Mouse (Mus musculus) T-helper 2 cell (primary cell): ENCODE results near the gene Acadvl.

Source experiments
- in situ Hi-C: fragments of 300-600 bp; cut with MboI, MseI; formaldehyde crosslinking; loops from one replicate; pipeline ENCODE4 v1.15.1; 2025; ENCODE audit warnings: high pct_unique_total_duplicates

Gene Acadvl

GRCm38 (mm10) chr11:70027397-70027796, 12.2 kb upstream of the Acadvl start:
- in situ Hi-C loops = no loop called here

DNA sequence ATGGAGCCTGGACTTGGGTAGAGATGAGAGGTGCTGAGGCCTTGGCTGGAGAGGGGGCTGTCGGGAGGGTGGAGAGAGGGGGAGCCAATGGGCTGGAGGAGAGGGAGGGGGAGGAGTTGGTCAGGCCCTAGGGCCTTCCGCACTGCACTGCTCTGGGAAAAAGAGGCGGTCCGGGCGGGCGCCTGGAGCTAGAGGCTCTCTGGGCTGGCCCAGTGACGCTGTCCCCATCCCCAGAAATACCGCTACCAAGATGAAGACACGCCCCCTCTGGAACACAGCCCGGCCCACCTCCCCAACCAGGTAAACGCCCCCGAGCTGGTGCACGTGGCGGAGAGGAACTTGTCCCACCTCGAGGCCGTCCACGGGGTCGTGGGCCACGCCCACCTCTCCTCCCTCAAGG, 11.5 kb upstream of the Acadvl start:
- in situ Hi-C loops = no loop called here

- in situ Hi-C loops = loop anchor here (25.0 kb wide), 1 partner anchor 912 kb away; the partner anchor contains the start of genes 9130213A22Rik and Hes7
Measured at GRCm38 (mm10) chr11:70024151-70024514, 8.9 kb upstream of the Acadvl start.

- in situ Hi-C loops = loop anchor here (25.0 kb wide), 1 partner anchor 911 kb away; the partner anchor contains the start of genes 9130213A22Rik and Hes7
Measured at GRCm38 (mm10) chr11:70023481-70024150, 8.4 kb upstream of the Acadvl start.

DNA sequence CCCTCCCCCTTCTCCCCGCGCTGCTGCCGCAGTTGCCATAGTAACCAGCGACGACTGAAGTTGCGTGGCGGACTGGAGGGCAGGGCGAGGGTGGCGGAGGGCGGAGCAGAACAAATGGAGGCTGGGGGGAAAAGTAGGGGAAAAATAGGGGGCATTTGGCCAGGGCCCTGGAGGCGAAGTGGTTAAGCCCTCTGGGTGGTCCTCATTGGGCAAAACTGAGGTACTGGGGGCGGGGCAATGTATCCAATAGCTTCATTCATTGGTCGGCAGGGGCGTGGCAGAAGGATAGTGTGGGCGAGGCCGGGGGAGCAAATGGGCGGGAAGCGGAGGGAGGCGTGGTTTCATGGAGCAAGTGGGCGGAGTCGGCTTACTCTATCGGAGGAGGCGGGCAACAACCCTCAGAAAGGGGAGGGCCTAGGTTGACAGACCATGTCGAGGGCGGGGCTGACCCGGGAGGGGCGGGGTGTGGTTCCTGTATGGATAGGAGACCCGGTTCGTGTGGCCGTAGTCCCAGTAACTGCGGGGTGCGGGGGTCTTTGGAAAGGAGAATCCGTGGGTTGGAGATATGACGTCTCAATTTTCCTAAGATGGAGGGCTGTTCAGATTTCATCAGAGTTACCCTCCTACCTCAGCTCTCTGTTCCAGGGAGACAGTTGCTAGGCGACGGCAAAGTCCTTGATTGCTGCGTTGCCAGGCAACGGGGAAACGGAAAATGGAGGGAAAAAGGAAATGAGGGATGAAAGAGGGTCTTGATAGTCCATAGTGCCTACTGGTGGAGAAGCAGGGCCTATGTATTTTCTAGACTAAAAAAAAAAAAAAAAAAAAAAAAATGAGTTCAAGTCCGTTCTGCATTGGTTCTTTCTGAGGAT, 6.3 kb upstream of the Acadvl start:
- in situ Hi-C loops = loop anchor here (25.0 kb wide), 1 partner anchor 909 kb away; the partner anchor contains the start of genes 9130213A22Rik and Hes7

GRCm38 (mm10) chr11:70020731-70021263, 5.6 kb upstream of the Acadvl start:
- in situ Hi-C loops = loop anchor here (25.0 kb wide), 1 partner anchor 908 kb away; the partner anchor contains the start of genes 9130213A22Rik and Hes7

DNA sequence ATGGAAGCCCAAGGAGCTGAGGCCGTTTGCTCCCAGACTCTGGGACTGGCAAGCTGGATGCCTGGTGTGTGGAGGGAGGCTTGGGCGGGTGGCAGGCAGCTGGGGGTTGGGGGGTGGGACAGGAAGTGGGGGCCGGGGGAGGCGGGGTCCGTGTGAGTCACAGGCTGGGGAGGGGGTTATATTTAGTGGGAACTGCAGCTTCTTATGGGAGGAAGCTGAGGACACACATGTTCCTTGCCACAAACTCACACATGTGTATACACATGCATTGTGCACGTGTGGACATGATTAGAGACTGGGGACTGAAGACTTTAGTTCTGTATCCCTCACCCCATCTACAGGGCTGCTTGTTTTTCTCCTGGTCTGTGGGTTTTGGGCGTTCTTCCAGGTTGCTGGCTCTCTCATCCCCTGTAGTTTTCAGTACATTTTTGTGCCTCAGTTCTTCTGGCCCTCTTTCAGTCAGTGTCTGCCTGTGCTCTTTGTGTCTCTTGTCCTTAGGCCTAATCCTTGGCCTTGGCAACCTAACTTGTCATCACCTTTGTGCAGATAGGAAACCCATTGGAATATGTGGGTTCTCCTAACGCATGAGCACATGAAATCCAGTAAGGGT, 4.9 kb upstream of the Acadvl start:
- in situ Hi-C loops = loop anchor here (25.0 kb wide), 1 partner anchor 908 kb away; the partner anchor contains the start of genes 9130213A22Rik and Hes7

DNA sequence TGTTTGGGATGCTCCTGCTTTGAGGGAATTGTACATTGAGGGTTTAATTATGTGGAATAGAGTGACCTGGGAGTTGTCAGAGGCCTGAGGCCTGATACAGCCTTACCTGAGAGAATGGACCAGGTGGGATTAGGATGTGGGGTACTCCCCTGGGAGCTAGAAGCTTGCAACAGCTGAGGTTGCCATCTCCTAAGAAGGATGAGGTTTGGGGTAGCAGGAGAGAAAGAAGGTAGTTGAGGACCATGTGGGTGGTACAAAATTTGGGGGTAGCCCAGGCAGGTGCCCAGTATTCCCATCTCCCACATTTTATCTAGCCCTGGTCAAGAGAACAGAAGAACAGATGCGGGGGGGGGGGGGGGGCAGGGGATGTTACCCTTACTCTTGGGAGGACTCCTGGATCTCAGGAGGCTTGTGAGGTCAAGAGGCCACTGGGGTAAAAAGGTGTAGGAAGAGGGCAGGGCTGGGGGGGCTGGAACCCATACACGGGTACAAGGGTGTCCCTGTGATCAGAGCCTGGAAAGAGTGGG, 4.3 kb upstream of the Acadvl start:
- in situ Hi-C loops = loop anchor here (25.0 kb wide), 1 partner anchor 907 kb away; the partner anchor contains the start of genes 9130213A22Rik and Hes7

- in situ Hi-C loops = loop anchor here (25.0 kb wide), 1 partner anchor 906 kb away; the partner anchor contains the start of genes 9130213A22Rik and Hes7
Measured at GRCm38 (mm10) chr11:70018131-70018990, 3.1 kb upstream of the Acadvl start.

GRCm38 (mm10) chr11:70017199-70017767, 2.1 kb upstream of the Acadvl start:
- in situ Hi-C loops = loop anchor here (25.0 kb wide), 1 partner anchor 905 kb away; the partner anchor contains the start of genes 9130213A22Rik and Hes7

DNA sequence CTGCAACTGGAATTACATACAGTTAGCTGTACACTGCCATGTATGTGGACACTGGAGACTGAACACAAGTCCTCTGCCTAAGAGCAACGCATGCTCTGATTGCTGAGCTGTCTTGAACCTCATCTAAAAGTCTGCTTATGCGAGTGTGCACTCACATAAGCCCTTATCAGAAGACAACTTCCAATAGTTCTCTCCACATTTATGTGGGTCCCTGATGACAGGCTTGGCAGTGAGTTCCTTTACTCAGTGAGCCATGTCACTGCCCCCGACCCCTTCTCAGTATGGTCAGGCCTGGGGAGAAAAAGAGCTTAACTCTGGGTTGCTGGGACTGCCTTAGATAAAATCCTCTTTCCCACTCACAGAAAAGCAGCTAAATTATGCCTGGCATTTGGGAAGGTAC, 1.5 kb upstream of the Acadvl start, which contains the start of gene Dlg4:
Gene Dlg4 (plus strand): TSS at position 274 of the 400 bp plus-strand sequence.
- in situ Hi-C loops = loop anchor here (25.0 kb wide), 1 partner anchor 904 kb away; the partner anchor contains the start of genes 9130213A22Rik and Hes7

DNA sequence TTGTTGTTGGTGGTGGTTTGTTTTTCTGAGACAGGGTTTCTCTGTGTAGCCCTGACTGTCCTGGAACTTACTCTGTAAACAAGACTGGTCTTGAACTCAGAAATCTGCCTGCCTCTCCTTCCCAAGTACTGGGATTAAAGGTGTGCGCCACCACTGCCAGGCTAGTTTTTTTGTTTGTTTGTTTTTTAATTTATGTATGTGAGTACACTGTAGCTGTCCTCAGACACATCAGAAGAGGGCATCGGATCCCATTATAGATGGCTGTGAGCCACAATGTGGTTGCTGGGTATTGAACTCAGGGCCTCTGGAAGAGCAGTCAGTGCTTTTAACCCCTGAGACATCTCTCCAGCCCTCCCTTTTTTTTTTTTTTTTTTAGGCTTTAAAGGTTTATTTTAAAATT, 966 bp upstream of the Acadvl start:
- in situ Hi-C loops = loop anchor here (25.0 kb wide), 1 partner anchor 904 kb away; the partner anchor contains the start of genes 9130213A22Rik and Hes7

DNA sequence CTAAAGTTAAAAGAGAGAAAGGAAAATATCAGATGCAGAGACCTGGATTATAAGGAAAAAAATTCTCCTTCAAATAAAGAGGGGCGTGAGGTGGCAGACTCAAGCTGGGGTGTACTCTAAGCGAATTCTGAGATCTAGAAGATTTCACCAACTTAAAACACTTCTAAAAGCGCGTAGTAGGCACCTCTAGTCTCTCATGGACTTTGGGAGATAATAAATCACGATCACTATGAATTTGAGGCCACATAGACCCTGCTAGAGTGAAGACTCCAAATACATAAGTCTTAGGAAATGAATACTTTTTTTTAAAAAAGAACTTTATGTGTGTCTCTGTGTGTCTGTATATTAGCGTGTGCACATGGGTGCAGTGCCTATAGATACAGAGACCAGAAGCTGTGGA, 466 bp upstream of the Acadvl start:
- in situ Hi-C loops = loop anchor here (25.0 kb wide), 1 partner anchor 903 kb away; the partner anchor contains the start of genes 9130213A22Rik and Hes7

DNA sequence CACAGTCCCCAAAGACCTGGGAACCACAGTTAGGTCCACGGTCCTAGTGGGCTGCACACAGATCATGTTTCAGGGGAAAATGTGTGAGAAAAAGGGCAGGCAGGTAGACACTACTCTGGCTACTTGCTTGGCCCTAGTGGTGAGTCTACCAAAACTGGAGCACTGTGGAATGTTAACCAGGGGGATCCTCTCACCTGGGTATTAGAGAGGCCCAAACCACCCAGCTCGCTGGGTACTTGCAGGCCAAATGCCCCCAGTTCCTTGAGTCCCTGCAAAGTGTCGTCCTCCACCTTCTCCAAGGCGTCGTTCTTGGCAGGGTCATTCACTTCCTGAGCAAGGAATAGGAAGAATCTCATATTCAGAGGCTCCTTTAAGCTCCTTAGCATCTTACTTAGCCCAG, 1.2 kb downstream of the Acadvl start:
- in situ Hi-C loops = loop anchor here (25.0 kb wide), 1 partner anchor 902 kb away; the partner anchor contains the start of genes 9130213A22Rik and Hes7

DNA sequence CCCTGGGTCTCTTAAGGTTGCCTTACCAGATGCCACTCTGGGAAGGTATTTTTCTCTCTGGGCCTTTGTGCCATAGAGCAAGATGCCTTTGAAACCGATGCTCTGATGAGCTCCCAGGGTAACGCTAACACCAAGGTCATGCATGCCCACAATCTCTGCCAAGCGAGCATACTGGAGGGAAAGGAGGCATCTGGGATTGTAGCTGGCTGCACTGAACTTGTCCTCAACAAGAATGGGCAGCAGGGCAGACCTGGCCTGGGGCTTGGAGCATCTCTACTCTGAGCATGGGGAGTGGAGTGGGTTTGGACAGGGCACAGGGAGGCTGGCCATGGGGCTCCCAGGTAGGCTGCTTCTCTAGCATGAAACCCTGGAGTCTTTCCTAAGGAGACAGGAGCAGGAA, 1.8 kb downstream of the Acadvl start:
- in situ Hi-C loops = loop anchor here (25.0 kb wide), 1 partner anchor 901 kb away; the partner anchor contains the start of genes 9130213A22Rik and Hes7

- in situ Hi-C loops = loop anchor here (25.0 kb wide), 1 partner anchor 901 kb away; the partner anchor contains the start of genes 9130213A22Rik and Hes7
Measured at GRCm38 (mm10) chr11:70012931-70013330, 2.3 kb downstream of the Acadvl start.

GRCm38 (mm10) chr11:70010961-70011360, 4.2 kb downstream of the Acadvl start:
- in situ Hi-C loops = loop anchor here (25.0 kb wide), 1 partner anchor 899 kb away; the partner anchor contains the start of genes 9130213A22Rik and Hes7

DNA sequence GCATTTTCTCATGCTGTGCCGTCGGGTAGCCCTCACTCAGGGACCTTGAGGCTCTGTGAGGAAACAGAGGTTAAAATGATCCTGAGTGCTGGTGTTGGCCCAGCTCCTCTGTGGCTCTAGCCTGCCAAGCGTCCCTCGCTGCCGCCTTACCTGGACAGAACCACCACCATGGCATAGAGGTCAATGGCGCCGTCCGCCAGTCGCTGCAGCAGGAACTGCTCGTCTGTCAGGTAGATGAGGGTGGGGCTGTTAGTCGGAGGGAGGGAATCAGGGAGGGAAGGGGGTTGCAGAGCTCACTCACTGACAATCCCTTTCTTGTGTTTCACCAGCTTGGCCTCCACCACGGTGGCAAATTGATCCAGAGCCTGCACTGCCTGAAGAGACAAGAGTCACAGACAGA, 4.7 kb downstream of the Acadvl start:
- in situ Hi-C loops = loop anchor here (25.0 kb wide), 1 partner anchor 898 kb away; the partner anchor contains the start of genes 9130213A22Rik and Hes7

GRCm38 (mm10) chr11:70010033-70010432, 5.2 kb downstream of the Acadvl start:
- in situ Hi-C loops = loop anchor here (25.0 kb wide), 1 partner anchor 898 kb away; the partner anchor contains the start of genes 9130213A22Rik and Hes7
